Mouse (Mus musculus) granulocyte monocyte progenitor cell, adult 5-6 weeks (primary cell): ENCODE results near the gene Tsfm. TPM values are rescaled to one million over a fixed set of nuclear protein-coding genes. Genes with fewer than 3 reads are reported as not detected.
A peak's percentile ranks its signal among the peaks of the same experiment; 100 is the strongest.
"Not testable (repeated sequence)": the region's sequence is repeated elsewhere in the genome, so short reads cannot be mapped to it uniquely, and the experiment has no call there.

Source experiments
- ATAC-seq: replicated peaks from 2 replicates; pipeline ENCODE4 v1.8.0; 2016; ENCODE audit warnings: mild to moderate bottlenecking, moderate TSS enrichment, inconsistent platforms; ENCODE audit not compliant: poor library complexity, severe bottlenecking
- total RNA-seq, 2 experiments: library from RNA; stranded (forward) in 1 of 2; stranded (reverse) in 1 of 2; fragments of 200-712, 200-1000 nt in 1 of 2; fragments of >200 nt in 1 of 2; fragmentation: Nextera tagmentation in 1 of 2; gene quantifications; 2 replicates each; pipeline ENCODE4 v1.2.3; 2014 to 2017

Gene Tsfm
- total RNA-seq, 2 experiments from 2014 or later, result 32.9 to 41.5 TPM

DNA sequence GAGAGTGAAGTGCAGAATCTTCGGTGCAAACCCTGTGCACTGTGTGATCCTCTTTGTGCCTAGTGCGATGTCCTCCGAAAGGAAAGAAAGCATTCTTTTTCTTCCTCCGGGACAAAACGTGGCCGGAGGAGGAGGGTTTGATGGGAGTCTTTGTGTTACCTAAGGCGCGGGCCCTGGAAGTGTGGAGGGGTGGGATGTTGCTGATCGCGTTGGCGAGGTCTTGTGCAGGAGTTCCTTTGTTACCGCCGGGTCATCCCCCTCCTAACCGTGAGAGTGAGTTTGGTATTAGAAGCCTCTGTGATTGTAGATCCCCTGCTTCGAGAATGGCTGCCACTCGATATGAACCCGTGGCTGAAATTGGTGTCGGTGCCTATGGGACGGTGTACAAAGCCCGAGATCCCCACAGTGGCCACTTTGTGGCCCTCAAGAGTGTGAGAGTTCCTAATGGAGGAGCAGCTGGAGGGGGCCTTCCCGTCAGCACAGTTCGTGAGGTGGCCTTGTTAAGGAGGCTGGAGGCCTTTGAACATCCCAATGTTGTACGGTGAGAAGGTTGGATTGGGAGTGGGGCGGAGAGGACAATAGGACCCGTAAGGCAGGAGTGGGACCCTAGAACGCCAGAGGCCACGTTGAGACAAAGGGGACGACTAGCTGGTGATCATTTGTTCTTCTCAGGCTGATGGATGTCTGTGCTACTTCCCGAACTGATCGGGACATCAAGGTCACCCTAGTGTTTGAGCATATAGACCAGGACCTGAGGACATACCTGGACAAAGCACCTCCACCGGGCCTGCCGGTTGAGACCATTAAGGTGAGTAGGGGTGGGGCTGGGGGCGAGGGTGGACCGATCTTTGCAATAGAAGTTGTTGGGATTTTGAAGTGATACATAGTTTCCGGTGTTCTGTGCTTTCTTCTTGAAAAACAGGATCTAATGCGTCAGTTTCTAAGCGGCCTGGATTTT lies 33.6 kb upstream of the Tsfm start:
- ATAC-seq, result no peak

DNA sequence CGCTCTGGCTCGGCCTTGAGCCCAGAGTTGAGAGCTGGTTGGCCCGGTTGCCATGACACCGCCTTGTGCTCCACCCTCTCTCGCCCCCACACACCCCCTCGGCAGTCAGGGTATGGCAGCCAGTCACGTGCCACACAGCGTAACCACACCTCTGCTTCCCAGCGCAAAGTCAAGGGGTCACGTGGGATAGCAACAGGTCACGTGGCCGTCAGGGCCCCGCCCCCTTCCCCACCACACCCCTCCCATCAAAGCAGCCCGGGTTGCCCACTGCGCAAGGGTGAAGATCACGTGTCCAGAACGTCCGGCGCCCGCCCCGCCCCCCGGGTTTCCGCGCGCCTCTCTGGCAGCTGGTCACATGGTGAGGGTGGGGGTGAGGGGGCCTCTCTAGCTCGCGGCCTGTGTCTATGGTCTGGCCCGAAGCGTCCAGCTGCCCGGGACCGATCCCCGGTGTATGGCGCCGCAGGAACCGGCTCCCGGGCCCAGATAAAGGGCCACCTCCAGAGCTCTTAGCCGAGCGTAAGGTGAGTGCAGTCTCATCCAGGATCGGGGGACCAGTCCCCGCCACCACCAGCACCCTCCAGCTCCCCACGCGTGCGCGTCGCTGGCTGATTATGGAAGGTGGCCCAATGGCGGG lies 32.7 kb upstream of the Tsfm start, which contains the start of gene Cdk4:
Gene Cdk4 (plus strand): TSS at position 296 of the 634 bp plus-strand sequence.
- peak; percentile 69 for ATAC-seq

DNA sequence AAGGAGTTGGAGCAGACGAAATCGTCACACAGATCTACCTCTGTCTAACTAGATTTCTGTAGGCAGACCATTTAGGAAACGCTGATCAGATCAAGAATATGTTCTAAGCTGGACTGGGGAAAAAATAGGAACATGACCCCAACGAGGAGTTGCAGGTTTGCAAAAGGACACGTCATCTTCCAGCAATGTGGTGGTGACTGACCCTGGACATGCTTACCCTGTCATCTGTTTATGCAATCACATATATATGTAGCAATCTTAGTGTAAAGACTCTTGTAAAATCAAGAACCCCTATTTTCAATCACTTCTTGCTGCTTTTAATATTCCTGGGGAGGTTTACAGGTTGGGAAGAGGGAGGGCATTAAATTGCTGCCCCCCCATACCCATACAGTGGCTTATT lies 31.9 kb upstream of the Tsfm start:
- ATAC-seq, result peak; percentile 57

DNA sequence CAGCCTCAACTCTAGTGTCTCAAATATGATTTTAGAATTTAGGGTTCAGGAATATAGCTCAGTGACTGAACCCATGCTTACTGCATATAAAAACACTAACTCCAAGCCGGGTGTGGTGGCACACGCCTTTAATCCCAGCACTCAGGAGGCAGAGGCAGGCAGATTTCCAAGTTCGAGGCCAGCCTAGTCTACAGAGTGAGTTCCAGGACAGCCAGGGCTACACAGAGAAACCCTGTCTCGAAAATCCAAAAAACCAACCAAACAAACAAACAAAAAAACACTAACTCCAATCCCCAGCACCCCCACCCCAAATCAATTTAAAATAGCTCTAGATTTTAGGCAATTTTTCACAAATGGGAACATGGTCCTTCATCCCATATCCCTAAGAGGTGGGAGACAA lies 31.5 kb upstream of the Tsfm start:
- not testable (repeated sequence) for ATAC-seq

DNA sequence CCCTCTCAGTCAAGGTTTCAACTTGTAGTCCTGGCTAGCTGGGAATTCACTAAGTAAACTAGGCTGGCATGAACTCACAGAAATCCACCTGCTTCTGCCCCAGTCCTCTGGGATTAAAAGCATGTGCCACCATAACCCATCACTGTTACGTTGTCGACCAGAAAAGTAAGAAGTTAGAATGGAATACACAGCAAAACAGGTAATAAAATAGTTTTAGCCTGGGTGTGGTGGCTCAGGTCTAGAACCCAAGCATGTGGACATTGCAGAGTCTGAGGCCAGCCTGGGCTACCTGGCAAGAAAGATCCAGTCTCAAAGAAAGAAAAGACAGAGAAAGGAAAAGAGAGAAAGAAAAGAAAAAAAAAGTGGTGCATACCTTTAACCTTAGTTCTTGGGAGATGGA lies 30.9 kb upstream of the Tsfm start:
- ATAC-seq, result no peak

DNA sequence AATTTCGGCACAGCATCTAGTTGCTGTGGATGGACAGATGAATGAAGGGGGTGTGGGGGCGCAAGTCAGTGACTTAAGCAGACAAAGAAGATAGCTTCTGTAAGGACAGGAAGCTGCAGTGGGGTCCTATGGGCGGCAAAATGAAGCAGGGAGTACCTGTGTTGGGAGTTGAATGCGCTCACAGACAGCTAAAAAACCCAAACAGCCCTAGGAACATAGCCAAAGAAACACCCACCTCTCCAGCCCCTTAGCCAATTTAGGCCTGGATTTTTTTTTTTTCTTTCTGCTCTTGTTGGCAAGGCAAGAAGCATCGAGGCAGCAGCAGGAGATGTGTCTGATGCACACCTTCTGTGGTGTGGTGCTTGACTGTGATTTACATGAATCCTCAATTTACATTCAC lies 30.4 kb upstream of the Tsfm start:
- ATAC-seq, result no peak

DNA sequence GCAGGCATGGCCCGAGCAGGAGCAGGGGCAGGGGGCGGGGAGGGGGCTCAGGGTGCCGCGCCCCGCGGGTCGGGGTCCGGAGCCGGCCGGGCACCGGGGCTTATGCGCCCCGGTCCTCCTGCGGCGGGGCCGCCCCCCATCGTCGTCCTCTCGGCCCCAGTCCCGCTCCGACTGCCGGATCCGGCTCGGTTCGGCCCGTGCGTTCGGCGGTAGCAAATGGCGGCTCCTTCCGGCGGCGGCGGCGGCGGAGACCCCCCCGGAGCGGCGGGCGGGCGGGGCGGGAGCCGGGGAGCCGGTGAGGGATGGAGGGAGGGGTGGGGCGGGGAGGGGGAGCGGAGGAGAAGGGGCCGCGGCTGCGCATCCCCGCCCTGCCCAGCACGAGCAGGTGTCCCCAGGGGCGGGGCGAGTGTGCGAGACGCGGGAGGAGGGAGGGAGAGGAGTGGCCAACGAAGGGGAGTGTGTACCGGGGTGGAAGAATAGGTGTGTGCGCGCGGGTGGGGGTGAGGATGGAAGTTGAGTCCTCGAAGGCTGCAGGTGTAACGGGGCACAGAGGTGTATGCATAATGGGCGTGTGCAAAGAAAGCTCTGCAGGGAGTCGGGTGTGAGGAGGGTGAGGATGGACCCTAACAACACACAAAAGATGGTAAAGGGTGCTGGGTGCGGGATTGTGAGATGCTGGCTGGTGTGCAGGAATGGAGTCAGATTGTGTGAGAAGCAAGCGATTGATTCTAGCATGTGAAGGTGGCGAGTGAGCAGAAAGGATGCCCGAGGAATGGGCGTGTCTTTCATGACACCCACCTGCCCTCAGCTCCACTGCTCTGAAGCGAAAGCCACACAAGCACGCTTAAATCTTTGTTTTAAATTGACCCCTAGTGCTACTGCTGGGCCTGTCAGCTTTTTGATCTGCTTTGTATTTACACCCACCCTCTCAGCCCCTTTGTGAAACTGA lies 29.6 kb upstream of the Tsfm start, which contains the start of gene March9:
Gene March9 (minus strand): TSS at position 217 of the 949 bp plus-strand sequence.
- no peak for ATAC-seq

DNA sequence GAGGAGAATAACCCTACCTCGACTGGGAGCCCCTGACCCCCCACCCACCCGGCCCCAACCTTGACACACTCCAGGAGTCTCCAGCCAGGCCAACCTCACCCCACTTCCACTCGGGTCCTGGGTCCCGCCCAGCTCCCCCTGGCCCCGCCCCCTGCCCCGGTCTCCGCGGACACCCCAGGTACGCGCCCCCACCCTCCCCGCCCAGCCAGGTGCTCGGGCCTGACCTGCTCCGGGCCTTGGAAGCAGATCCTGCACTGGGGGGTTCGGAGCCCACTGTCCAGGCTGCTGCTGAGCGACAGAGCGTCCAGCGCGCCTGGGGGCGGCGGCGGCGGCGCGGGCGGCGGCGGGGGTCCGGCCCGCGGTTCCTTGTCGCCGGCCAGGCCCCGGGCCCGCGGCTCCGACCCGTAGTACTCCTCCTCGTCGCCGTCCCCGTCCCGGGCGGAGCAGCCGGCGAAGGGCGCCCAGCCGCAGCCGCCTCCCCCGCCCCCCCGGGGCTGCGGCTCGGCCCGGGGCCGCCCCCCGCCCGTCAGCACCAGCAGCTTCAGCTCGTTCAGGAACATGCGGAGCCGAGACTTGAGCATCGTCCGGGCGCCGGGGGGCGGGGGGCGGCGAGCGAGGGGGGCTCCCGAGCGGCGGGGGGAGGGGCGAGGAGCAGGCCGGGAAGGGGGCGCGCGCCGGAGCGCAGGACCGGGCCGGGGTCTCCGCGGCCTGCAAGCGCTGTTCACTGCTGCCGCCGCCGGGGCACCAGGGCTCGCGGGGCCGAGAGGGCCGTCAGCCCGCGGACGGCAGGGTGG lies 28.7 kb upstream of the Tsfm start:
- ATAC-seq, result no peak

DNA sequence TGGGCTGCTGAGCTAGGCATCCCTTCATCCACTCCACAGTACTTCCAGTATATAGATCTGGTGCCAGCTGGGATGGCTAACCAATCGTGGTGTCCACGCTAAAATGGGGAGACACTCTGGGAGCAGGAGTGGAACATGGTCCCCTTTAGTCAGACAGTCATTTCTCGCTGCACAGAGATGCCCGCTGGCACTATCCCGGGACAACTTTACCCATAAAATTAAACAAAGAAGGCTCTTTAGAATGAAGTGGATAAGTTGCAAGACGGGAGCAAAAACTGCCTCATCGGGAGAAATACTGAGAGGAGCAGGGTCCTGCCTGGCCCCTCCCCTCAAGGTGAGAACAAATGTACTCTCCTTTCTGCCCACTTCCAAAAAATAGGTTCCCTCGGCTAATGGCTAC lies 28.1 kb upstream of the Tsfm start:
- ATAC-seq, result no peak

DNA sequence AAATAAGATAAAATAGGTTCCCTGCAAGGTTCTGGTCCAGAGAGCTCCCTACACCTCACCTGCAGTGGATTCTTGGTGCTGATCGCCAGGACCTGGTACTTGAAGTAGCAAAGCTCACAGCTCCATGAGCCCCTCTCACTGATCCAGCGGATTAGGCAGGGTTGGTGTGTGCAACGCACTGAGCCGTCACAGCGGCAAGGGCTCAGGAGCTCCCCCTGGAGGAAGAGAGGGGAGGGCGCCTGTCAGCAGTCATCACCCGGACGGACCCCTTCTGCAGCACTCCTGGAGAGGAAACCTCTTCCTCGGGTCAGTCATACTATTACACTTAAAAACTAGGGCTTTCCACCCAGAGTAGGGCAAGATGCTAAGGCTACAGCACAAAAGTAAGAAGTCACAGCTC lies 27.5 kb upstream of the Tsfm start:
- ATAC-seq, result peak; percentile 72

DNA sequence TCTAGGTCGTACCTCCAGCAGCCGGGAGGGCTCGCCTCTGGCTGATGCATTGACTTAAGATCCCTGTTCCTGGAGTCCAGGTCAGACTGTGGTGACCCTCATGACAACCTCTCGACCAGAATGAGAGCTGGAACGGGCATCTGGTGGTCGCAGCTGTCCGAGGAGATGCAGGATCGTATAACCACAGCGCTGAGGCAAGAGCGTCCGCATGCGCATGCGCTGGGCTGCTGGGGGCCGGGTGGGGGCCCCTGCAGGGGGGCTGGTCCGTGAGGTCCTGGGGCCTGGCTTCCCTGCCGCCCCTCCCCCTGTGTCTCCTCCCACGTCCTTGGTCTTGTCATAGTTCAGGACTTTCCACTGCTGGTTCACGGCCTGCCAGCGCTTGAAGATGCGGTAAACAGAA lies 25.9 kb upstream of the Tsfm start:
- no peak for ATAC-seq

DNA sequence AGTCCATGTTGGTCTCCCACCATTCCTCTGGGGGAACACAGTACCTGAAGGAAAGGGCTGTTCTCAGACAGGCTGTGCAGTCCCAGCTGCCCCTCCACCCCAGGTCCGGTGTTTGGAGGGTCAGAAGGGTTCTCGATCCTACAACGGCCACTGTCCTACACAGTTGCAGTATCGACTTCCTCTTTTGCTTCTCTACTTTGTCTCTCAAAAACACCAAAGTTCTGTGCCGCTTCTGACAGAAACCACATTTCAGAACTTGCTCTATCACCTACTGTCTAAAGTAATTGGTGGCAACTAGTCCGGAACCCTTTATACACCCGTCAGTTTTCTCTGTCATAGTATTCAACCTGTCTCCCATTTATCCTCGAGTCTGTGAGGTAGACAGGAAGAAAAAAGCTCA lies 24.8 kb upstream of the Tsfm start:
- peak; percentile 33 for ATAC-seq

DNA sequence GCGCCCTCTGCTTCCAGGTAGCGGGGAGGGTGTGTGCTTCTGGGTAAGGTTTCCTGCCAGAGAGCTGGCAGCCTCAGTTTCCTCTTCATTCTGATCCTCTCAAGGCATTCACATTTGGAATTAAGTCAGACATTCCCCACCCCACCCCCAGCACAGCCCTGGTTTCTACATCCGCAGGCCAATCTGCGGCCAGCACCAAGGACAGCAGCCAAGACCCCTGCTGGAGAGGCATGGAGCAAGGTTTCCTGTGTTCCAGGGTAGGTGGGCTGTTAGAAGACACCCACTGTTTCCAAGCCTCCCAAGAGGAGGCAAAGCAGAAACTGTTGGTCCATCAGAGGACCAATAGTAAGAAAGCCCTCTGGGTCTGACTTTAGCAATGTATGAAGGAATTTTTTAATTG lies 24.0 kb upstream of the Tsfm start:
- no peak; the same call in 1 of the 2 replicates for ATAC-seq

DNA sequence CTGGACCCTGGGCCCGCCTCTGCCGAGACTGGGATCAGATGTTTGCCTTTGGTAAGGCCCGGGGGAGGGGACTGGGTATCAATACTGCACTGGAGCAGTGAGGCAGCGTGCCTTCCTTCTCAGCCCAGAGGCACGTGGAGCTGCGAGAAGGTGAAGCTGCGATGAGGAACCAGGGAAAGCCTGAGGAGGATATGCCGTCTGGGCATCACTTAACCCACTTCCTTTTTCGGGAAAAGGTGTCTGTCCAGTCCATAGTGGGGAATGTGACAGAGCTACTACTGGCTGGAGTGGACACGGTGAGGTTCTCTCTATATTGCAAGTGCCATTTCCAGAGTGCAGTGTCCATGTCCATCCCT lies 19.5 kb upstream of the Tsfm start:
- peak; percentile 71 for ATAC-seq

DNA sequence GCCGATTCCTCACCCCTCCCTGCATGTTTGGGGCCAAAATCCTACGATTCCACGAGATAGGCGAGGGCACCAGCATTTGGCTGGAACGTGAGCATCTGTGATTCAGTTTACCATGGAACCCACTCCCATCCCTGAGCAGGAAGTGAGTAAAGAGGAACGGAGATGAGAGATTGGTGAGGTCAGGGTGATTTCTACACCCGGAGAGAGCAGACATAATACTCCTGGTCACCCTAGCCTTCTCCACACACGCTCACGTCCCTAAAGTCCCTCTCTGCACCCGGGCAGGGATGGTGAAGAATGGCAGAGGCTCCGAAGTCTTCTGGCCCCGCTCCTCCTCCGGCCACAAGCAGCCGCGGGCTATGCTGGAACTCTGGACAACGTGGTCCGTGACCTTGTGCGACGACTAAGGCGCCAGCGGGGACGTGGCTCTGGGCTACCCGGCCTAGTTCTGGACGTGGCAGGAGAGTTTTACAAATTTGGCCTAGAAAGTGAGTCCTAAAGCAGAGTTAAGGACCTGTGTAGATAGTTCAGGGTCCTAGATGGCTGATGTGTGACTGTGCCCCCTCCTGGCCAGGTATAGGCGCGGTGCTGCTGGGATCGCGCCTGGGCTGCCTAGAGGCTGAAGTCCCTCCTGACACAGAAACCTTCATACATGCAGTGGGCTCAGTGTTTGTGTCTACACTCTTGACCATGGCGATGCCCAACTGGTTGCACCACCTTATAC lies 18.9 kb upstream of the Tsfm start:
- ATAC-seq, result peak; percentile 55

DNA sequence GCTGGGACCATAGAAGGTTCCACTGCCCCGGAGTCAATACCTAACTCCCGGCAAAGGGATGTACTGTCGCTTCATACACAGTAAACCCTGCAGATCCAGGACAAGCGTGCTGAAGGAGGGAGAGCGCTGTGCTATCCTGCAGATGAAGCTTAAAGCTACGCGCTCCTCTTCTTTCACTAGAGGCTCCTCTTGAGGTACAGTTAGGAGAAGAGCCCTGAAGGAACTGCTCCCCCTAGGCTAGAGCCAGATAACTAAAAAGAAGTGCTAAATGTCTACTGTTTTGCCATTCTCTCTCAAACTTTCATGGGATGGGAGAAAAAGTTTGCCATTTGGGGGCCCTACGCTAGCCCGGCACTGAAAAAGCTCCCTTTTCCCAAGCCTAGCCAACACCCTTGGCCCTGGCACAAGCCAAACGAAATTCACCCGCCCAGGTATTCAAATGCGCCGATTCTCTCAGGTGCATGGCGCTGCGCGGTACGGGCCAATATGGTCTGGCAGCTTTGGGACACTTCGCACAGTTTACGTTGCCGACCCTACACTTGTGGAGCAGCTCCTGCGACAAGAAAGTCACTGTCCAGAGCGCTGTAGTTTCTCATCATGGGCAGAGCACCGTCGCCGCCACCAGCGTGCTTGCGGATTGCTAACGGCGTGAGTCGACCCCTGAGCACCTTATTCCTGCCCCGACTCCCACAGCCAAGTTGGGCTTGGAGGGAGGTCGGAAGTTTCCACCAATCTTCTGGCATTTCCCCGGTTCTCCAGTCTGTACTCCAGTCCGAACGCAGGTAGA lies 18.2 kb upstream of the Tsfm start:
- ATAC-seq, result peak; percentile 1; the same call in 1 of the 2 replicates

DNA sequence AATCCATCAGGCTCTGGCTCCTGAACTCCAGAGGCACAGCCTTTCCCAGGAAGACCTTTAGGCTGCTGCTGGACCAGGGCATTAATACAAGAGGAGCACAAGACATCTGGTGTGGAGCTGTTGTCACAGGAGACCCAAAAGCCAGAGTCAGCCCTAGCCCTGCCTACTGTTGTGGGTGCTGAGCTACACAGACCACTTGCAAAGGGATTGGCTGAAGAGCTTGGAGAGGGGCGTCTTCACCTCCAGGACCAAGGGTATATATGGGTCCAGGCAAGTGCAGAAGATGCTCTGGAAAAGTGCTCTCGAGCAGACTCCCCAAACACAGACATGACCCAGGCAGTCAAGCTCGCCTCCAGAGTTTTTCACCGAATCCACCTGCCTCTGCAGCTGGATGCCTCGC lies 17.3 kb upstream of the Tsfm start, which contains the start of gene Cyp27b1:
Gene Cyp27b1 (plus strand): TSS at position 297 of the 400 bp plus-strand sequence.
- ATAC-seq, result no peak

DNA sequence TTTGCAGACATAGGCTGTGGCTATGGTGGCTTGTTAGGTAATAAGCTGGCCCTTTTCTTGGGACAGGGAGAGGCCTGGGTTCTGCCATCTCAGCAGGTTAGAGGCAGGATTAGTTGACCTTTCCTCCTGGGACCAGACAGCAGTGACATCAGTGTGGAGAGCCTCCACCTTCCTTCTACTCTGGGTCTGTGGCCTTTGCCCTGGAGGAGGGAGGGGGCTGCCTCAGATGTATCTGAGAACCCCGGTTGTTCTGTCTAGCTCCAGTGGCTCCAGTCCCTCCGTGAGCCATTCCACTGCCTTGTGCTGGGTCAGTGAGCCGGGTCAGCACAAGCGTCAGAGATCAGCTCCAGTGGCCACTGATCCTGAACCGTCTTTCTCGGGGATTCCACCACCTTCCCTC lies 12.5 kb upstream of the Tsfm start:
- ATAC-seq, result no peak
